Mouse (Mus musculus): Measurements from ENCODE around the gene Tnxb.

DNA sequence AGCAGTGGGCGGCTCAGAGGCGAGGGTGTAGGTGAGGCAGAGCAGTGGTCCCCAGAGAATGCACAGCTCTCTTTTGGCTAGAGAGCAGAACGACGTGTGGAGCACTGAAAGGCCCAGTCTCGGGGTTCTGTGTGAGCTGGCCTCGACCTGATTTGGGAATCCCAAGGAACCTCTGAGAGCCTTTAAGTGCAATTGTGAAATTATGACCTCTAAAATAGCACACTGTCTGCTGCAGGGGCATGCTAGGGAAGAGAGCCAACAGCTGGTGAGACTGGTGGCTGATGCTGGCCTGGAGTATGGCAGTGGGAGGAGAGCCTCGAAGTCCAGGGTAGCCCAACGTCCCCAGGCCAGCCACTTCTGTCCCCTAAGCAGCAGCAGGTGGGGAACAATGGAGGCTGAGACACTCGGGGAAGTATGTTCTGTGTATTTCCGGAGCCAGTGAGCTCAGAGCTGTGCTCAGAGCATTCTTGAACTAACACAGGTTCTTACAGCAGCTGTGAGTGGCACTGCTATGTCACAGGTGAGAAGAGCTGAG, 13.4 kb downstream of the Tnxb start:
- TF ChIP-seq CTCF (conservative IDR thresholded peaks at IDR 0.05; ENCODE audit: low read length) (no peak), POU5F1 (IDR thresholded peaks at IDR 0.05; ENCODE audit: borderline replicate concordance, low read length) (no peak), NANOG (IDR thresholded peaks at IDR 0.05; ENCODE audit: borderline replicate concordance, low read length) (no peak)

Measured in E14TG2a.4 (cell line).